Mouse (Mus musculus) B cell, adult 2 months (primary cell): ENCODE data around the gene Olfr784.
"Not testable (repeated sequence)": the region's sequence is repeated elsewhere in the genome, so short reads cannot be mapped to it uniquely, and the experiment has no call there.

Experiments used
- DNase-seq, 2 experiments: peaks; one replicate each; pipeline ENCODE4 v3.0.0; 2022

Olfr784 gene

DNA sequence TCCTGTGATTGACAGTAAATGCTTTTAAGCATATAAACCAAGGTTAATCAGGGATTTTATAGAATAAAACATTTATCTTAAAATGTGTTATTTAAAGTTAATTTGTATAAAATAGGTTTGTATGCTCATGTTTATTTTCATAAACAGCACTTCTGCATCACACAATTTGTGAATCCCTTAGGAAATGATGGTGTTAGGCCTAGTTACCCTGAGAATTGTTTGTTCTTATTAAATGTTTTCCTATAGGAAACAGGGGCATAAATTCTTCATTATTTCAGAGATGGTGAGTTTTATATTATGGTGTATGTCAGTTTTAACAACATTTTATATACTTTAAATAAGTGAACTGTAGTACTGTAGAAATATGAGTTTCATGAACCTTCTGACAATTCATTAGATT is at the start of gene Olfr784:
Olfr784 (plus strand) TSS at position 301 of the 400 bp plus-strand sequence.
- no peak for DNase-seq

- no peak for DNase-seq
These were observed 35.3 kb upstream of the Olfr784 start, which contains the start of gene Olfr782 for GRCm38 (mm10) chr10:129348550-129348949. Gene Olfr782, plus strand, starts transcription at chr10:129348850.

GRCm38 (mm10) chr10:129352475-129352874 is 31.4 kb upstream of the Olfr784 start:
- not testable (repeated sequence) for DNase-seq

DNA sequence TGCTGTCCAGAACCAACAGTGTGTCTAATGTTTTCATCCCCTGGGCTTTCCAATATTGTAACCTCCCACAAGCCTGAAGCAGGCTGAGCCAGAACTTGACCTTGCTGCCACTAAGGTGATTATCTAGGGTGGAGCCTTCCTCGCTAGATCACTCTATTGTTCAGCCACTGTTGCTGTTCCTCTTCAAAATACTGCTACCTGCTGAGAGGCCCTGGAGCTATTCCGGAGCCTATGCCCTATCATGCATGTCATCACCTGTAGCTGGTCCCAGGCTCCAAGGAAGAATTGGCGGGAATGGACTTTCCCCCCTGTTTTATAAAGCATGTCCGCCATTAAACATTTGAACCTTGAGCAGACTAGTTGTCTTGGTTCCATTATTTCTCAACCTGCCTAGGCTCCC is 27.4 kb upstream of the Olfr784 start:
- not testable (repeated sequence) for DNase-seq

DNA sequence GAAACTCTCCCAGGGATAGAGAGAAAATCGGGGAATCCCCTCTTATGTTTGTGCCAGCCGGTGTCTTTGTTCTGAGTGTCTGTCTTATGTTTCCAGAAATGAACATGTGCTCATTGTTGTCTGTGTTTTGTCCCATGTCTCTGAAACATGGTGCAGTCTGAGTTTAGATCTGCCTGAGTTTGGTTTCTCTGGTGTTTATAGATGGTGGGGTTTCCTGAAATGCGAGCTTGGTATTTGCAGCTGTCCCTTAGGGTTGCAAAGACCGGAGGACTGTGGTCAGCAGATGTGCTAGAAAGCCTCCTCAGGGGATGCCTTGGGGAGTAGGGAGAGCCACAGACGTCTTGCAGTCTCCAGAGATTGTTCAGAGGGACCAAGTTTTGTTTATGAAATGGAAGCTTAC is 26.6 kb upstream of the Olfr784 start:
- no peak for DNase-seq

GRCm38 (mm10) chr10:129374051-129374450 is 9.8 kb upstream of the Olfr784 start:
- not testable (repeated sequence) for DNase-seq

- no peak for DNase-seq
These were observed 17.0 kb downstream of the Olfr784 start for GRCm38 (mm10) chr10:129400892-129401291.

GRCm38 (mm10) chr10:129405126-129405525 is 21.2 kb downstream of the Olfr784 start, which contains the start of gene Olfr785:
Gene Olfr785, plus strand, starts transcription at chr10:129405426.
- no peak for DNase-seq

GRCm38 (mm10) chr10:129427006-129427405 is 43.1 kb downstream of the Olfr784 start, which contains the start of gene Olfr786:
Gene Olfr786, plus strand, starts transcription at chr10:129427306.
- DNase-seq: no peak
